Mouse (Mus musculus): ENCODE results near the gene Wfdc13.

Wfdc13 gene

DNA sequence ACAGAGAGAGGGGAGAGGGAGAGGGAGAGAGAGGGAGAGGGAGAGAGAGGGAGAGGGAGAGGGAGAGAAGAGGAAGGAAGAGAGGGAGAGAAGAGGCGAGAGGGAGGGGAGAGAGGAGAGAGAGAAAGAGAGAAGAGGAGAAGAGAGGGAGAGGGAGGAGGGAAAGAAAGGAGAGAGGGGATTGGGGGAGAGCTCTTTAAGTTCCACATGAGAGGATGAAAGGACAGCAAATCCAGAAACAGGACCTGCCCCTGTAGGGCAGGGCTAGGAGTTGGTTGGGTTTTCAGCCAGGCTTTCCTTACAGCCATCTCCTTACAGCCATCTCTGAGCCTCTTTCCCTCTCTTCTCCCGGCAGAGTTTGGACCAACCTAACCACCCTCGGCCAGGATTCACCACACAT lies at the start of gene Wfdc13:
TSS of gene Wfdc13 (plus strand) at position 301 of the 400 bp plus-strand sequence.
- DNase-seq = no peak

GRCm38 (mm10) chr2:164635266-164635665 lies 49.6 kb upstream of the Wfdc13 start:
- no peak for DNase-seq

DNA sequence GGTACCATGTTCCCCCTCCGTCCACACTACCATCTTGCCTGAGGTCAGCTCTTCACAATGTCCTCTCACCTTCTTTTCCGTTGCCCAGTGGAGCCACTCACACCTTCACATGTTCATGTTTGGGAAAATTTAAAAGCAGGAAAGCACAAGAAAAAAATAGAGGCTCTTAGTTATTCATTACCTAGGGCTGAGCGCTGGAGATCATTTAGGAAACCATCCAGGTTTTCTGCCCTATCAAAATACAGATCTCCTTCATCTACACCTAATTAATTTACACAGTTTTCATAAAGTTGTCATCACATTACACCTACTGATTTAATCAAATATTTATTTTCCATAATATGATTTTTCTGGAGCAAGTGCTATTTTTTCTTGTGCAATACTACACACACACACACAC lies 46.2 kb upstream of the Wfdc13 start, which contains the start of gene Wfdc16:
TSS of gene Wfdc16 (minus strand) at position 101 of the 400 bp plus-strand sequence.
- no peak for DNase-seq

GRCm38 (mm10) chr2:164641129-164641528 lies 43.8 kb upstream of the Wfdc13 start:
- DNase-seq = no peak

DNA sequence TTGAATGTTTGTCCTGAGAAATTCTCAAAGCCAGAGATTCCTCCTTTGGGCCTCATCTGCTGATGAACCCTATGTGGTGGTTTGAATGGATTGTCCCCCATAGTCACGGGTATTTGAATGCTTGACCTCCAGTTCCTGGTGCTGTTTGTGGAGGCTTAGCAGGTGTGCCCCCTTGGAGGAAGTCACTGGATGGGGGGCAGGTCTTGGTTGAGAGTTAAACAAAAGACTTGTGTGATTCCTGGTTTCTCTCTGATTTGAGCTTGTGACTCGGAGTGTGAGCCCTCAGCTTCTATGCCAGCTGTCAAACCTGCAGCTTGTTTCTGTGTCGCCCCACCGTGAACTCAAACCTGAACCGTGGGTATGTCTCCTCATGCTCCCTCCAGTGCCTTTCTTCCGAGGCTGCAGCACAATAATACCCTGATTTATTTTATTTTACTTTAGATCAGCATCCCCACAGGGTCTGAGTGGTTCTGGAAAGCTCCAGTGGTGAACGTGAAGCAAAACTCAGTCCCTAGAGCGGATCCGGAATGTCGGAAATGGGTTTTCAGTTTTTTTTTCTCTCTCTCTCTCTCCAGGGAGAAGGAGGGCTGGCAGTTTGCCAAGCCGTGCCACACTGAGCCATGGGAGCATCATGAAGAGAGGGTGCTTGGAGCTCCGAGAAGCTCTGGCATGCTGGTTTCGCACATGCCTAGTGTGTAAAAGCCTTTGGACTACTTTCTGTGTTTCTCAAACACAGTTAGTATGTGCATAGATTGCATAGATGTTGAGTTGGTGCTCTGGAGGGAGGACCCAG lies 42.8 kb upstream of the Wfdc13 start:
- DNase-seq = no peak

DNA sequence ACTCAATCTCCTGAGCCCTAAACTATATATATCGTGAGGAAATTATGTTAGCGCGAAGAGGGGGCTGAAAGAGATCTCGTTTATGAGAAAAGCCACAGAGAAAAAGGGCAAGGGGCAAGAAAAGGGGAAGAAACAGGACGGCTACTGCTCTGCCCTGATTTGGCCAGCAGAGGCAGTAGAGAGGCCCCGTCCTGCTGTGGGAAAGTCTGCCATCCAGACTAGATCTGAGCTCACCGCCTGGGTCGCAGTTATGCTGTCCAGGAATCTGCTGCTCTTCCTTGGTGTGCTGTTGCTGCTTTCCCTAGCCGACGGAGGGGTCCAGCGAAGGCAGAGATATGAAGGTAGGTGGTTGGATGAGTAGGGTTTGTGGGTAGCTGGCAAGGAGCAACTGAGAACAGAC lies 29.0 kb upstream of the Wfdc13 start, which contains the start of gene Wfdc10:
TSS of gene Wfdc10 (plus strand) at position 189 of the 400 bp plus-strand sequence.
- no peak for DNase-seq

GRCm38 (mm10) chr2:164656483-164656882 lies 28.4 kb upstream of the Wfdc13 start, which contains the start of gene Wfdc9:
Gene Wfdc9, minus strand, starts transcription at chr2:164656583.
- DNase-seq = no peak

DNA sequence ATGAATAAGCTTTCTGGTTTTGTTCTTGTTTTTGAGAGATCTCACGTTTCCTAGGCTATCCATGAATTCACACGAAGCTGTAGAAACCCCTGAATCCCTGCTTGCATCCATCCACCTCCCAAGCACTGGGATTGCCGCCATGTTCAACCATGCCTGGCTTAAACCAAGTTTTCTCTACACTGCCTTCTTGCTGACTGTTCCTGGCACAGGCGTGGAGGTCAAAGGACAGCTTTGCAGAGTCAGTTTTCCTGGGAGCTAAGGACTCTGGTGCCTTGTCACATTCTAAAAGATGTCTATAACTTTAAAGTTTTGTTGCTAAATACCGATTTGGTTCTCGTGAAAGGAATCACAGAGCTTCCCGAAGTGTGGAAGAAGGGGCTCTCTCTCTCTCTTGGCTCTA lies 20.1 kb upstream of the Wfdc13 start:
- DNase-seq = no peak

- DNase-seq = no peak
These were observed 14.6 kb upstream of the Wfdc13 start for GRCm38 (mm10) chr2:164670261-164670660.

DNA sequence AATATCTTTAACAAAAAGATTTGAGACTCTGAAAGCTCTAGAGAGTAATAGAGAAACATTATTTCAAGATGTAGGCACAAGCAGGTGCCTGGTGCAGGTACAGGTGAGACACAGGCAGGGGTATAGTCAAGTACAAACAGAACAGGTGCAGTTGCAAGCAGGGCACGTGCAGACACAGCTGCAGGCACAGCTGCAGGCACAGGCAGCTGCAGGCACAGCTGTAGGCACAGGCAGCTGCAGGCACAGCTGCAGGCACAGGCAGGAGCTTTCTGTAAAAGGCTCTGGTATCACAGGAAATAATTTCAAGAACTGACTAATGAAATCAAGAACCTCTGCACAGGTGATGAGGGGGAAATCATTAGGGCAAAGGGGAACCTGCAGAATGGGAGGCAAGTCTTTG lies 14.0 kb upstream of the Wfdc13 start:
- no peak for DNase-seq

DNA sequence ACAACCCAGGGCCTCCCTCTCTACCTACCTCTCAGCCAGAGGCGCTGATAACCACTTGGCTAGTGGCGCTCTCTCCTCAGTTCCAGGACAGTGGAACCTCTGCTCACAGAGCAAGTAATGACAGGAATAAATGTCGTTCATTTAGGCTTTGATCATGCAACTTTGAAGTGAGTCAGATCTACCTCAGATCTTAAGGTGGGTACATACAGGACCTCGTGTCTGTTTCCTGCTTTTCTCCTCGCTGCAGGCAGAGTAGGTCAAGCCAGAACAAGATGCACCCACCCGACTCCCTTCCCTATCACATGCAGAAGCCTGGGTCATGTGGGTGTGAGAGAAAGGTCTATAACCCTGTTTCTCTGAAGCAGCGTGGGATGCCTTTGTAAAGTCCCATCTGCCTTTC lies 10.9 kb upstream of the Wfdc13 start, which contains the start of gene Wfdc11:
TSS of gene Wfdc11 (minus strand) at position 101 of the 400 bp plus-strand sequence.
- DNase-seq = no peak

DNA sequence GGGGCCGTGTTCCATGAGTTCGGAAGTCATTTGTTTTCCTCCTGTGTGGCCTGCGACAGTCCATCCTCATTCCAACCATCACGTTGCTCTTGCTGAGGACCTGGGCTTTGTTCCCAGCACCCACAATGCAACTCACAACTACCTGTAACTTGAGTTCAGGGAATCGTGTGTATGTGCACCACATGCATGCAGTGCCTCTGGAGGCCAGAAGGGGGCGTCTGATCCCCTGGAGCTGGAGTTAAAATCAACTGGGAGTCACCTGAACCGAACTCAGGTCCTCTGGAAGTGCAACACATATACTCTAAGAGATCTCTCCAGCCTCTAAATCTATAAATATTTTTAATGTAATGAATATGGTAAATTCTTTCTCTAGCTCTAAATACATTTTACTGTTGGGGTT lies 8.8 kb upstream of the Wfdc13 start:
- DNase-seq = no peak

DNA sequence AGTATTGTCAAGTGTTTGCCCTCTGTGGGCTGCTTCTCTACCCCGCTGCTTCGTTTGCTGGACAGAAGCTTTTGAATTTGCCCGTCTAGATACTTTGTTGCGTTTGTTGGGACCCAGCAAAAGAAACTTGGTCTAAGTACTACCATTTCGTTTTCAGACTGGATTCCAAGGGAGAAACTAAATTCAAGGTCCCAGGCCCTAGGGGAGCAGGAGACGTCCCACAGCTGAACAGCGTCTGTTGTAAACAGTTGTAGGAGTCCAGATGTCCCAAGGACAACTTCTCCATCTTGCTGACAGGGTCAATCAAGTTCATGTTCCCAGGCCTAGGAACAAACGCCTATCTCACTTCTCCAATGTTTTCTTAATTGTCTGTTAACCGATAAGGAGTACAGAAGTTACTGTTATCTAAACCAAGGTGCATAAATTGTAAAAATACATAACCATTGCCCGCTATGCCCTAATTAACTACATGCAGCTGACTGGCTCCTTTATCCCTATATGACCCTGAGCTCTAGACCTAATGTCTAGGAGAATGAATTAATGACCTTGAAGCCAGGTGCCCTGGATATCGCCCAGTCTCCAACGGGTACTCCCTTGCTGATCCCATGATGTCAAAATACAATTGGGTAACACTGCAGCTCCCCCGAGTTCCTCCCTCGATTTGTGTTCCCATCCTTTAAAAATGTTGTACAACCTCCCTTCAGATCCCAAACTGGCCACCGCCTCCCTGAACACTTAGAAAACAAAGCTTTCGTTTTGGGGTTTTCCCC lies 7.8 kb upstream of the Wfdc13 start:
- no peak for DNase-seq

- DNase-seq = peak; percentile 44
These were observed 5.9 kb upstream of the Wfdc13 start for GRCm38 (mm10) chr2:164678848-164679625.

GRCm38 (mm10) chr2:164679906-164680305 lies 5.0 kb upstream of the Wfdc13 start:
- DNase-seq = no peak

DNA sequence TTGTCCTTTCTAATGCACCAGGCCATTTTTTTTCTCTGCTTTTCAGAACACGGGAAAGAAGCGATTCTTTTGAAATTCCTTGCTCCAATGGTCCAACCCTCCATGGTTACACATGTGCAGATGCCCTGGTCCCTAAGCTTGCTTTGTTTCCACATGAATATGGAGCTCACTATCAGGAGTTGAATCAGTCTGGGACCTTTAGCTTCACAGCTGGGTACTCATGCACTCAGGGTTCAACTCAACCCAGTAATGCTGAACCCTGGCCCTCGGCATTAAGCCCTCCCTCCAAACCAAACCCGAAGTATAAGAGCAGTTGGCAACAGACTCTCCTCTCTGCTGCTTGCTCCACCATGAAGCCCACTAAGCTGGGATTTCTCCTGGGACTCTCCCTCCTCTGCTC lies 13.3 kb downstream of the Wfdc13 start, which contains the start of gene Spint4:
TSS of gene Spint4 (plus strand) at position 301 of the 400 bp plus-strand sequence.
- DNase-seq = no peak

DNA sequence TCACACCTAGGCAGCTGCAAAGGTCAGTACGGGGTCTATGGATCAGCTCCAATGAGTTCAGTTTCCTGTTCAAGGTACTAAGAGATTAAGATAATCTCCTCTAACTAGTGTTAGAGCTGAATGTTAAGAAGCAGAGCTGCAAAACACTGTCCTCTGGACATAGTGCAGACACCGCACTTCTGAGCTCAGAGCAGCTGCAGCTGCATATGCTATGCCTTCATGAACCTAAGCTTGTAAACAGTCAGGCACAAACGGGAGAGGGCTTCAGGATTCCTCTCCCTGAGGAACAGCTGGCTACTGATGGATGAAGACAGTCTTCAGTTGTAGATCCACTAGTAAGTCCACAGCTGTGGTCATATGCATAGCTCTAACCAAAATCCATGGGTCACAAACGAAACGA lies 16.1 kb downstream of the Wfdc13 start:
- no peak for DNase-seq

DNA sequence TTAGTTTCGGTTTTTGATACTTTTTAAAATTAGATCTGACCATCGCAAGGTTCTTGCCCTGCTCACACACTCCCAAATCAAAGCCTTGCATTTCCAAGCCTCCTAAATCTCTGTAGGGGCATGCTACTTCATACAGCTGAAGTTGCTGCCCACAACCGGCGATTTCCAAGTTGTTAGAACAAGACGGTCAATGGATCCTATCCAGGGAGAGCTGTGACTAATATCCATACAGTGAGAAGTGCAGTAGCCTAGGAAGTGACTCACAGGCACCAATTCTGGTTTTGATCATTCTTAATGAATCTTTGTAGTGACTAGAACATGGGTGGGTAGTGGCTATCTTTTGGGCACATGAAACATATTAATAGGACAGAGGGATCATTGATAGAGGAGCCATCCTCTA lies 16.9 kb downstream of the Wfdc13 start:
- no peak for DNase-seq

DNA sequence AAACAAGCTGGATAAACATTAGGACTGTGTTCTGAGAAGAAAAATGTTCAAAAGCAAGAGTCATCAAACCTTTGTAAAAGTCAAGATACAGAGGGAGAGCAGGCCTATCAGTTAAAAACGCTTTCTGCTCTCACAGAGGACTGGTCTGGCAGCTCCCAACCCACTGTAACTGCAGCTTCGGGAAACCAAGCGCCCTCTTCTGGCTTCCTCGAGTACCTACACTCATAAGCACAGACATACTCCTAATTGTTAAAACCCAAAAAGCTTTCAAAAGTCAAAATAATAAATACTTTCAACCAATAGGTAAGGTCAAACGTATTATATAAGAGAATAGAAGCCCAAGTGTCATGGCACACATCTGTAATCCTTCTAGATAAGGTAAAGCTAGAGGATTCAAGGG lies 19.3 kb downstream of the Wfdc13 start:
- DNase-seq = no peak

DNA sequence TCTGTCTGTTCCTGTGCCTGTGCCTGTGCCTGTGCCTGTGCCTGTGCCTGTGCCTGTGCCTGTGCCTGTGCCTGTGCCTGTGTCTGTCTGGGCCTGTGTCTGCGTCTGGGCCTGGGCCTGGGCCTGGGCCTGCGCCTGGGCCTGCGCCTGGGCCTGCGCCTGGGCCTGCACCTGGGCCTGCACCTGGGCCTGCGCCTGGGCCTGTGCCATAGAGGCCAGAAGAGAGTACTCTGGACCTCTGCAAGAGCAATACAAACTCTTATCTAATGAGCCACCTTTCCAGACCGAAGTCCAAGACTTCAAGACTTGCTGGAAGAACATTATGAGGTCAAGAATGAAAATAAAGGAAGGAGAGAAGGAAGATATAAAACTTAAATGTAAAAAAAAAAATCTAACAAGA lies 20.4 kb downstream of the Wfdc13 start:
- no peak for DNase-seq

- DNase-seq = no peak
These were observed 21.1 kb downstream of the Wfdc13 start for GRCm38 (mm10) chr2:164705991-164706390.

GRCm38 (mm10) chr2:164715005-164715404 lies 30.1 kb downstream of the Wfdc13 start, which contains the start of gene Spint5:
Gene Spint5, plus strand, starts transcription at chr2:164715305.
- DNase-seq = no peak

All from layer of hippocampus, adult 9-11 months (tissue).